Mouse (Mus musculus) lung, embryonic 14.5 days (tissue): Measurements from ENCODE around the gene Tmem126b. TPM values are rescaled to one million over a fixed set of nuclear protein-coding genes. Genes with fewer than 3 reads are reported as not detected.

Source experiments
- ATAC-seq: fragments of 200-750 bp; cut with Nextera tagmentation; 2 replicates; pipeline ENCODE4 v1.8.0; 2017; ENCODE audit warnings: mild to moderate bottlenecking, moderate TSS enrichment, moderate library complexity; ENCODE audit not compliant: insufficient read depth
- DNase-seq: peaks from one replicate; pipeline ENCODE4 v3.0.0-alpha.2; 2015
- H3K27ac ChIP-seq: fragments of 300-500 bp; sonication (generic); 2 replicates; pipeline ENCODE4 v1.5.1; 2014; ENCODE audit warnings: low read depth, mild to moderate bottlenecking, moderate library complexity
- H3K27me3 ChIP-seq: fragments of 300-500 bp; sonication (generic); 2 replicates; pipeline ENCODE4 v1.6.1; 2014; ENCODE audit warnings: low read length, control low read depth; ENCODE audit not compliant: insufficient read depth
- H3K36me3 ChIP-seq: fragments of 300-500 bp; sonication (generic); 2 replicates; pipeline ENCODE4 v1.6.1; 2014; ENCODE audit warnings: control low read depth; ENCODE audit not compliant: insufficient read depth
- H3K4me1 ChIP-seq: fragments of 300-500 bp; sonication (generic); 2 replicates; pipeline ENCODE4 v1.6.1; 2014; ENCODE audit warnings: antibody characterized with exemption, control low read depth; ENCODE audit not compliant: insufficient read depth
- H3K4me2 ChIP-seq: fragments of 300-500 bp; sonication (generic); 2 replicates; pipeline ENCODE4 v1.6.1; 2014; ENCODE audit warnings: mild to moderate bottlenecking
- H3K4me3 ChIP-seq: fragments of 300-500 bp; sonication (generic); 2 replicates; pipeline ENCODE4 v1.5.1; 2014; ENCODE audit warnings: low read depth, low read length
- H3K9ac ChIP-seq: fragments of 300-500 bp; sonication (generic); 2 replicates; pipeline ENCODE4 v1.6.1; 2014
- H3K9me3 ChIP-seq: fragments of 300-500 bp; sonication (generic); 2 replicates; pipeline ENCODE4 v1.6.1; 2016; ENCODE audit warnings: low read depth, low read length, control low read depth
- CTCF ChIP-seq: IDR thresholded peaks from 2 replicates; pipeline ENCODE4 v1.5.1; 2016; ENCODE audit warnings: antibody characterized with exemption, low read depth
- whole genome bisulfite sequencing: fragments of 180-500 bp; shearing (Covaris S2); extraction: QIAGEN DNeasy Blood & Tissue Kit; methylation state at CpG from one replicate; pipeline ENCODE4 v1.1.7; 2014; 5-methylcytosine and 5-hydroxymethylcytosine counted together
- polyA plus RNA-seq: library from polyadenylated mRNA; unstranded; fragments of >200 nt; fragmentation: Nextera tagmentation; extraction: Ambion mirVana; gene quantifications from 2 replicates; pipeline ENCODE4 v1.2.1, GENCODE M21; 2014

Tmem126b gene
- polyA plus RNA-seq, 1 experiment from 2014 or later = 31.7 TPM

- peak; percentile 75 for DNase-seq
- Histone ChIP-seq H3K9ac (peak overlapping the region; percentile 98), H3K4me3 (peak overlapping the region; percentile 97), H3K36me3 (peaks cover 20% of the 10 kb centered on the region), H3K9me3 (no peaks in the 10 kb centered on the region), H3K4me1 (no peaks in the 10 kb centered on the region), H3K27me3 (no peaks in the 10 kb centered on the region), H3K4me2 (peak overlapping the region; percentile 98), H3K27ac (peak overlapping the region; percentile 98)
- WGBS = under 1% methylated on average over 123 of the region's 123 CpGs
- peak; percentile 72 for ATAC-seq
- TF ChIP-seq CTCF = peak; percentile 40
Measured at GRCm38 (mm10) chr7:90443101-90444091, 32.4 kb downstream of the Tmem126b start.

GRCm38 (mm10) chr7:90442518-90443080, 33.2 kb downstream of the Tmem126b start, which contains the start of gene Crebzf:
Gene Crebzf (plus strand): TSS chr7:90442729.
- no peak for TF ChIP-seq CTCF
- no peaks in the 10 kb centered on the region for H3K4me1 ChIP-seq
- no peaks in the 10 kb centered on the region for H3K9me3 ChIP-seq
- no peaks in the 10 kb centered on the region for H3K27me3 ChIP-seq
- peaks cover 13% of the 10 kb centered on the region for H3K36me3 ChIP-seq
- ATAC-seq = peak; percentile 95
- H3K9ac ChIP-seq = peak within 1 kb of the TSS; percentile 98
- under 1% methylated on average over 54 of the region's 54 CpGs for WGBS
- H3K4me2 ChIP-seq = peak within 1 kb of the TSS; percentile 98
- DNase-seq = peak; percentile 99
- peak within 1 kb of the TSS; percentile 97 for H3K4me3 ChIP-seq
- H3K27ac ChIP-seq = peak within 1 kb of the TSS; percentile 98

GRCm38 (mm10) chr7:90442070-90442469, 33.7 kb downstream of the Tmem126b start:
- peak; percentile 7; the same call in 1 of the 2 replicates for ATAC-seq
- 16% methylated on average over 4 of the region's 4 CpGs for WGBS
- TF ChIP-seq CTCF = no peak
- H3K9me3 ChIP-seq = no peaks in the 10 kb centered on the region
- peak overlapping the region; percentile 98 for H3K9ac ChIP-seq
- peak overlapping the region; percentile 98 for H3K4me2 ChIP-seq
- H3K4me1 ChIP-seq = no peaks in the 10 kb centered on the region
- peak; percentile 44 for DNase-seq
- H3K27me3 ChIP-seq = no peaks in the 10 kb centered on the region
- H3K36me3 ChIP-seq = peaks cover 8% of the 10 kb centered on the region; the same call in 1 of the 2 replicates
- H3K27ac ChIP-seq = peak overlapping the region; percentile 55; the same call in 1 of the 2 replicates
- H3K4me3 ChIP-seq = peak overlapping the region; percentile 97

GRCm38 (mm10) chr7:90440044-90440443, 35.8 kb downstream of the Tmem126b start:
- DNase-seq = no peak
- Histone ChIP-seq H3K27ac (no peak overlapping the region), H3K9me3 (no peaks in the 10 kb centered on the region), H3K36me3 (peaks cover 4% of the 10 kb centered on the region; the same call in 1 of the 2 replicates), H3K27me3 (no peaks in the 10 kb centered on the region), H3K9ac (no peak overlapping the region), H3K4me2 (no peak overlapping the region), H3K4me1 (no peaks in the 10 kb centered on the region), H3K4me3 (no peak overlapping the region)
- WGBS = 75% methylated on average over 4 of the region's 4 CpGs
- ATAC-seq = no peak
- no peak for TF ChIP-seq CTCF

- Histone ChIP-seq H3K4me3 (no peak overlapping the region), H3K27ac (no peak overlapping the region), H3K4me2 (no peak overlapping the region), H3K9me3 (no peaks in the 10 kb centered on the region), H3K9ac (no peak overlapping the region), H3K4me1 (no peaks in the 10 kb centered on the region), H3K36me3 (no peaks in the 10 kb centered on the region), H3K27me3 (no peaks in the 10 kb centered on the region)
- ATAC-seq = no peak
- TF ChIP-seq CTCF = no peak
- no peak for DNase-seq
Measured at GRCm38 (mm10) chr7:90432221-90432620, 43.6 kb downstream of the Tmem126b start.

- Histone ChIP-seq H3K9ac (no peak overlapping the region), H3K27me3 (no peaks in the 10 kb centered on the region), H3K27ac (no peak overlapping the region), H3K4me1 (no peaks in the 10 kb centered on the region), H3K36me3 (no peaks in the 10 kb centered on the region), H3K4me2 (peak overlapping the region; percentile 74), H3K4me3 (peak overlapping the region; percentile 38), H3K9me3 (no peaks in the 10 kb centered on the region)
- DNase-seq (no peak), ATAC-seq (no peak; the same call in 1 of the 2 replicates)
- 49% methylated on average over 9 of the region's 9 CpGs for WGBS
- TF ChIP-seq CTCF = no peak
Measured at GRCm38 (mm10) chr7:90427006-90427405, 48.8 kb downstream of the Tmem126b start.
